In the genomic region with DNA sequence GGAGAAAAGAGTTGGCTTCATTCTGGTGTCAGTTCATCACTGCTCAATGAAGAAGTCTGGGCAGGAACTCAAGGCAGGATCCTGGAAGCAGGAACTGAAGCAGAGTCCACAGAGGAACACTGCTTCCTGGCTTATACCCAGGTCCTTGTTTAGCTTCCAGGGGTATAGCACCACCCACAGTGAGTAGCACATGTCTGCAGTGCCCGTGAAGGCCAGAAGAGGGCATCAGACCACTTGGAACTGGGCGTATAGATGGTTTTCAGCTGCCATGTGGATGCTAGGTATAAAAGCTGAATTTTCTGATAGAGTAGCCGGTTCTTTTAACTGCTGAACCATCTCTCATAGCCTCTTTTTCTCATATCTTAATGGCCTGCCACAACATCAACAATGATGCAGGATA, we compare ENCODE assay signal across 8 mouse cellular contexts.
DNase-seq lines count a peak whose midpoint lies in the region; ATAC-seq and TF ChIP-seq lines count a peak whose summit lies in the region.

No protein-coding gene starts in this region.

- H3K9ac ChIP-seq in kidney, embryonic 14.5 days (ENCODE audit: low read depth, low read length): no peak overlapping the region
- H3K9ac ChIP-seq in ES-Bruce4 (ENCODE audit: low read depth, poor library complexity, severe bottlenecking): no peak overlapping the region

- no peak for TF ChIP-seq EP300 in ES-Bruce4 (IDR thresholded peaks at IDR 0.05; ENCODE audit: insufficient read depth, low read depth, low read length)

- H3K36me3 ChIP-seq in kidney, adult 2 months (ENCODE audit: control insufficient read depth, insufficient read depth, low read length): no peaks in the 10 kb centered on the region
- peaks cover 54% of the 10 kb centered on the region for H3K36me3 ChIP-seq in kidney, embryonic 14.5 days (ENCODE audit: control insufficient read depth, insufficient read depth, low read length)
- H3K36me3 ChIP-seq in ES-Bruce4 (ENCODE audit: control insufficient read depth, insufficient read depth, low read length, poor library complexity, severe bottlenecking): peaks cover 2% of the 10 kb centered on the region
- peaks cover 19% of the 10 kb centered on the region for H3K36me3 ChIP-seq in spleen, adult 2 months (ENCODE audit: control insufficient read depth, insufficient read depth, low read length)

- WGBS in kidney, adult 2 months: 82% methylated on average over 3 of the region's 3 CpGs
- 72% methylated on average over 3 of the region's 3 CpGs for WGBS in kidney, embryonic 14.5 days
- WGBS in spleen, adult 2 months: 76% methylated on average over 3 of the region's 3 CpGs

- no peak overlapping the region for H3K27ac ChIP-seq in kidney, adult 2 months (ENCODE audit: insufficient read depth, low read depth, low read length)
- no peak overlapping the region for H3K27ac ChIP-seq in kidney, embryonic 14.5 days (ENCODE audit: low read depth, low read length)
- no peak overlapping the region for H3K27ac ChIP-seq in ES-Bruce4 (ENCODE audit: insufficient read depth, low read length)
- no peak overlapping the region for H3K27ac ChIP-seq in bone marrow macrophage, adult 2 months (ENCODE audit: insufficient read depth, low read depth, low read length)
- H3K27ac ChIP-seq in spleen, adult 2 months (ENCODE audit: insufficient read depth, low read length): no peak overlapping the region

- no peak overlapping the region for H3K4me2 ChIP-seq in kidney, embryonic 14.5 days (replicated peaks; ENCODE audit: low read depth, low read length)

- TF ChIP-seq CTCF in kidney, adult 2 months (conservative IDR thresholded peaks at IDR 0.05; ENCODE audit: insufficient read depth, insufficient read length, low read depth, low read length): peak; percentile 60
- peak; percentile 87 for TF ChIP-seq CTCF in ES-Bruce4 (IDR thresholded peaks at IDR 0.05; ENCODE audit: low read depth, low read length)
- peak; percentile 13; the same call in 1 of the 2 replicates for TF ChIP-seq CTCF in bone marrow macrophage, adult 2 months (IDR thresholded peaks at IDR 0.05; ENCODE audit: low read depth, low read length)
- TF ChIP-seq CTCF in spleen, adult 2 months (IDR thresholded peaks at IDR 0.05; ENCODE audit: extremely low read depth, insufficient read depth, insufficient read length, insufficient replicate concordance): no peak

- no peaks in the 10 kb centered on the region for H3K4me1 ChIP-seq in kidney, adult 2 months (ENCODE audit: control insufficient read depth, insufficient read depth, low read length)
- no peaks in the 10 kb centered on the region for H3K4me1 ChIP-seq in kidney, embryonic 14.5 days (ENCODE audit: control insufficient read depth, insufficient read depth, low read length)
- no peaks in the 10 kb centered on the region for H3K4me1 ChIP-seq in ES-Bruce4 (ENCODE audit: control insufficient read depth, insufficient read depth, low read length)
- H3K4me1 ChIP-seq in bone marrow macrophage, adult 2 months (ENCODE audit: control insufficient read depth, insufficient read depth, low read length): no peaks in the 10 kb centered on the region
- no peaks in the 10 kb centered on the region for H3K4me1 ChIP-seq in spleen, adult 2 months (ENCODE audit: control insufficient read depth, insufficient read depth, insufficient read length)

- peak; percentile 58 for DNase-seq in kidney, adult 2 months
- DNase-seq in gastrocnemius, postnatal 10 days: peak; percentile 38
- peak; percentile 6 to 24 for DNase-seq in lung, adult 18-20 months
- peak; percentile 7 to 17 for DNase-seq in spleen, adult 2 months (ENCODE audit: low read depth in 1 of 2, low spot score in 2 of 2)
- no peak for DNase-seq in MN1 (ENCODE audit: low spot score)

- no peaks in the 10 kb centered on the region for H3K27me3 ChIP-seq in kidney, adult 2 months (replicated peaks; ENCODE audit: control insufficient read depth, insufficient read depth, low read length)
- no peaks in the 10 kb centered on the region for H3K27me3 ChIP-seq in kidney, embryonic 14.5 days (ENCODE audit: control insufficient read depth, insufficient read depth, low read length)
- no peaks in the 10 kb centered on the region for H3K27me3 ChIP-seq in ES-Bruce4 (ENCODE audit: control insufficient read depth, insufficient read depth, low read length, poor library complexity, severe bottlenecking)
- H3K27me3 ChIP-seq in spleen, adult 2 months (ENCODE audit: control insufficient read depth, insufficient read depth, low read length): no peaks in the 10 kb centered on the region

- H3K4me3 ChIP-seq in kidney, adult 2 months (ENCODE audit: insufficient read depth, low read depth, low read length): no peak overlapping the region
- no peak overlapping the region for H3K4me3 ChIP-seq in kidney, embryonic 14.5 days (ENCODE audit: low read length)
- no peak overlapping the region for H3K4me3 ChIP-seq in ES-Bruce4 (ENCODE audit: low read depth, low read length)
- no peak overlapping the region for H3K4me3 ChIP-seq in bone marrow macrophage, adult 2 months (ENCODE audit: insufficient read depth, low read length)
- H3K4me3 ChIP-seq in spleen, adult 2 months (ENCODE audit: extremely low read depth, insufficient read depth, insufficient read length): no peak overlapping the region

- no peak for ATAC-seq in kidney, embryonic 14.5 days (ENCODE audit: low FRiP score, low TSS enrichment)

- H3K9me3 ChIP-seq in kidney, embryonic 14.5 days (ENCODE audit: control insufficient read depth, low read length): no peaks in the 10 kb centered on the region
- H3K9me3 ChIP-seq in ES-Bruce4 (replicated peaks; ENCODE audit: control insufficient read depth, insufficient read depth, low read length, poor library complexity, severe bottlenecking): no peaks in the 10 kb centered on the region

- no peak for TF ChIP-seq POLR2A in kidney, adult 2 months (IDR thresholded peaks at IDR 0.05; ENCODE audit: low read depth, low read length)
- no peak for TF ChIP-seq POLR2A in ES-Bruce4 (IDR thresholded peaks at IDR 0.05; ENCODE audit: insufficient read depth, low read length)
- no peak for TF ChIP-seq POLR2A in bone marrow macrophage, adult 2 months (IDR thresholded peaks at IDR 0.05; ENCODE audit: borderline replicate concordance, low read depth, low read length)
- TF ChIP-seq POLR2A in spleen, adult 2 months (IDR thresholded peaks at IDR 0.05; ENCODE audit: low read depth, low read length): no peak
